Mouse (Mus musculus) lung, postnatal 10 days (tissue): ENCODE results near the gene Zbtb17.

Experiments
- DNase-seq: peaks from one replicate; pipeline ENCODE4 v3.0.0; 2021

Zbtb17 gene

DNA sequence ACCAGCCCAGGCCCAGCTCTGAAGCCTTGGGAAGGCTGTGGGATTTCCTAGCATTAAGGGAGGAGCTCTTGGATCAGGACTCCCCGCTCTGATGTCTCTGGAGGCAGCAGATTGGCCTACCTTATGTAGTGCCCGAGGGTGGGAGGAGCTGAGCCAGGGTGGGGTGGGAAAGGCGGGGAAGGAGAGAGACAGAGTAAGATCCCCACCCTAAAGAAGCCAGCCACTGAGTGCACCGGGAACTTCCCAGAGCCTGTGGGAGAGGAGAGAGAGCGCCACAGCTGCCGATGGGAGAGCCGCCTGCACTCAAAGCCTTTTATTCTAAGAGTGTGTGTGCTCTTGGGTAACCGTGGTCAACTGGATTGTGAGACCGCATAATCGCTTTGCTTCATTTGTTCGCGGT lies 16.6 kb downstream of the Zbtb17 start:
- DNase-seq = no peak

DNA sequence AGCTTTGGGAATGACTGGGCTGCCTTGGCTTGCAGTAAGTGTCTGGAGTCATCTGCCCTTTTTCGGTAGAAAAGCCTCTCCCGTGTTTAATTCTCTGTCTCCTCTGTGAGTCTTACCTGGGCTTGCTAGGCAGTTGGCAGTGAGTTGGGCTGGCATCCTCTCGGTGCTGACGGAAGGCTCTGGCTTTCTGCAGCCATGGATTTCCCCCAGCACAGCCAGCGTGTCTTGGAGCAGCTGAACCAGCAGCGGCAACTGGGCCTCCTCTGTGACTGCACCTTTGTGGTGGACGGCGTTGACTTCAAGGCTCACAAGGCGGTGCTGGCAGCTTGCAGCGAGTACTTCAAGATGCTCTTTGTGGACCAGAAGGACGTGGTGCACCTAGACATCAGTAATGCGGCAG lies 17.1 kb downstream of the Zbtb17 start:
- DNase-seq = no peak

DNA sequence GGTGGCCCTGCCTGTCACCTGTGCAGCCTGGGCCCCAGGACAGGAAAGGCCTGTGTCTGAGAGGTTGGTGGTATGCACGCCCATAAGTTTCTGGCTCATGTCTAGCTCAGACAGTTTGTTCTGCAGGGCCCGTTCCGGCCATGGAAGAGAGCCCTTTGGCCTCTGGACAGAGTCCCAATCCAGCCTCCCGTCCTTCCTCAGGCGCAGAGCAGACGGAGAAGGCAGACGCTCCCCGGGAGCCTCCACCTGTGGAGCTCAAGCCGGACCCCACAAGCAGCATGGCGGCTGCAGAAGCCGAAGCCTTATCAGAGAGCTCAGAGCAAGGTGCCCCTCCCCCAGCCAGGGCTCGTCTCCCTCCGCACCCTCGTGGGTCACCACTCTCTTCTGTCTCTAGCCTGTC lies 19.0 kb downstream of the Zbtb17 start:
- DNase-seq = no peak

DNA sequence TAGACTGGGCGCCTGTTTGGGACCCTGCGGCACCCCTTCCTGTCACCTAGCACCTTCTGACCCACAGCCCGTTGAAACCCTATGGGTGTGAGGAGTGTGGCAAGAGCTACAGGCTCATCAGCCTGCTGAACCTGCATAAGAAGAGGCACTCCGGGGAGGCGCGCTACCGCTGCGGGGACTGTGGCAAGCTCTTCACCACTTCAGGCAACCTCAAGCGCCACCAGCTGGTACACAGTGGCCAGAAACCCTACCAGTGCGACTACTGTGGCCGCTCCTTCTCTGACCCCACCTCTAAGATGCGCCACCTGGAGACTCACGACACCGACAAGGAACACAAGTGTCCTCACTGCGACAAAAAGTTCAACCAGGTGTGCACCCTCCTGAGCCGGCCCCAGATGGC lies 20.3 kb downstream of the Zbtb17 start:
- DNase-seq = no peak

DNA sequence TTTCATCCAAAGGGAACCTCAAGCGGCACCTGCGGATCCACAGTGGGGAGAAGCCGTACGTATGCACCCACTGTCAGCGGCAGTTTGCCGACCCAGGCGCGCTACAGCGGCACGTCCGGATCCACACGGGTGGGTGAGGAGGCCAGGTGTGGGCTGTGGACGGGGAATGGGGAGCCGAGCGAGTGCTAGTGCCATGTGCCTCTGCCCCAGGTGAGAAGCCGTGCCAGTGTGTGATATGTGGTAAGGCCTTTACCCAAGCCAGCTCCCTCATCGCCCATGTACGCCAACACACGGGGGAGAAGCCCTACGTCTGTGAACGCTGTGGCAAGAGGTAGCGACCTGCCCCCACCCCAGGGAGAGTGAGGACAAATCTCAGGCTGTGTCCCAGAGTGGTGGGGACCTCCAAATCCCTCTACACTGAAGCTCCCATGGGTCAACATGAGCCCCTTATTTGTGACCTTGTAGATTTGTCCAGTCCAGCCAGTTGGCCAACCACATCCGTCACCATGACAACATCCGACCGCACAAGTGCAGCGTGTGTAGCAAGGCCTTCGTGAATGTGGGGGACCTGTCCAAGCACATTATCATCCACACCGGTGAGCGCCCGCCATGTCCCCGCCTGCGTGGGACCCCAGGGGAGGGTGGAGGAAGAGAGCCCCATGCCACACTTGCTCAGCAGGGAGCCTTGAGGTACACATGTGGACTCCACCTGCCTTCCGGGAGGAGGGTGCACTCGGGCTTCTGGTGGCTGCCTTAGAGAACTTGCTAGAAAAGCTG lies 21.2 kb downstream of the Zbtb17 start:
- no peak for DNase-seq

DNA sequence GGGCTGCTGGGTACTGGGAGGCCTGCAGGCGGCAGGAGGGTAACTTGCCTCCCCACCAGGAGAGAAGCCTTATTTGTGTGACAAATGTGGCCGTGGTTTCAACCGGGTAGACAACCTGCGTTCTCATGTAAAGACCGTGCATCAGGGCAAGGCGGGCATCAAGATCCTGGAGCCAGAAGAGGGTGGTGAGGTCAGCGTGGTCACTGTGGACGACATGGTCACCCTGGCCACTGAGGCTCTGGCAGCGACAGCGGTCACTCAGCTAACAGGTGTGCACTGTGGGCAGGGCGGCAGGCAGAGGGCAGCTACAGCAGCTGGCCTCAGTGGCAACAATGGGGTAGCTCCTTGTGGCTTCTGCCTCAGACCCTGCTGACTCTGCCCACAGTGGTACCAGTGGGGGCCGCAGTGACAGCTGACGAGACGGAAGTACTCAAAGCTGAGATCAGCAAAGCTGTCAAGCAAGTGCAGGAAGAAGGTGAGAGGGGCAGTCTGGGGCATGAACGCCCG lies 21.9 kb downstream of the Zbtb17 start:
- no peak for DNase-seq

DNA sequence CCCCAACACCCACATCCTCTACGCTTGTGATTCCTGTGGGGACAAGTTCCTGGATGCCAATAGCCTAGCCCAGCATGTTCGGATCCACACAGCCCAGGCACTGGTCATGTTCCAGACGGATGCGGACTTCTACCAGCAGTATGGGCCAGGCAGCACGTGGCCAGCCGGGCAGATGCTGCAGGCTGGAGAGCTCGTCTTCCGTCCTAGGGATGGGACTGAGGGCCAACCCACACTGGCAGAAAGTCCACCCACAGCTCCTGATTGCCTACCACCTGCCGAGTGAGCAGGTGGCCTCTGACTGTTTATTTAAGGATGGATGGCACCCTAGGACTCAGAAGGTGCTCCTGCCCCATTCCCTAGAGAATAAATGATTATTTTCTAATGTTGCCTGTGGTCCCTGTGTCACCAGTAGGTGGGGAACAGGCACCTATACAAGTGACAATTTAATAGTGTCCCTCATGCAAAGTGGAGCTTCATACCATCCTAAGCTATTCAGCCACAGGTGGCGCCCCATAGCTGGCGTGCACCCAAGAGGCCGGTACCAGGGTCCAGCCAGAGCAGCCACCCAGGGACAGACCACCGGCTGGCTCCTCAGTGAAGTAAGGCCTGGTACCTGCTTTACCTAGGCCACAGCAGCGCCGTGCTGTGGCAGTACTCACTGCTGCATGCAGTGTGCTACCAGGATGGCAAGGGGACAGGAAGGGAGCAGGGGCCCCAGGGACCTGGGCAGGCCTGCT lies 22.6 kb downstream of the Zbtb17 start:
- DNase-seq = no peak

DNA sequence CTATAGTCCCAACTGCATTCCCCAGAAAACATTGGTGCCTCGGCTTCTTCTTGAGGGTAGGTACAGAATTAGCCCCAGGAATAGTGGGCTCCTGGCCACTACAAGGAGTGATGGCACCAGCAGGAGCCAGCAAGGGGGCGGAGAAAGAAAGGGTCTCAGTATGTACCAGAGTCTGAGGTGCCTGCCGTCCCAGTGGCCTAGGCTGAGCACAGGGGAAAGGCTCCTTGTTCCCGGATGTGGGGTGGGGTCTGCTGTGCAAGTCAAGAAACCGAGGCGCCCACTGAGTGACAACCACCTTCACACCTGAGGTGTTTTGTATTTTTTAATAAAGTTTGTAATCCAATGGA lies 23.1 kb downstream of the Zbtb17 start:
- DNase-seq = no peak

DNA sequence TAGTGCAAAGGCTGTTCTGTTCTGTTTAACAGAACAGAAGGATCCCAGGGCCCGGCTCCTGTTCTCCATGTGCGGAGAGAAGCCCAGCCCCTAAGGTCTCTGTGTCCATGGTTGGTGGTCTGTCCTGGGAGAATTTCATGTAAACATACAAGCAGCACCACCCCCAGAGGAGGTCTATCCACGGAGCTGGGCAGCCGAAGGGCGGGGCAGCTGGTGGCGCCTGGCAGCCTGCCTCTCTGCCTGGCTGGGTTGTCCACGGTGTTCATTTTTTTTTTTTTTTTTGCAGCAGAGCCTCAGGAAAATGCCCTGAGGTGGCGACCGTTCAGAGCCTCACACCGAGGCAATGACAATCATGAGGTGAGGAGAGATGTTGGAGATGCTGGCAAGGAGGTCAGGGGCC lies 24.1 kb downstream of the Zbtb17 start:
- no peak for DNase-seq

DNA sequence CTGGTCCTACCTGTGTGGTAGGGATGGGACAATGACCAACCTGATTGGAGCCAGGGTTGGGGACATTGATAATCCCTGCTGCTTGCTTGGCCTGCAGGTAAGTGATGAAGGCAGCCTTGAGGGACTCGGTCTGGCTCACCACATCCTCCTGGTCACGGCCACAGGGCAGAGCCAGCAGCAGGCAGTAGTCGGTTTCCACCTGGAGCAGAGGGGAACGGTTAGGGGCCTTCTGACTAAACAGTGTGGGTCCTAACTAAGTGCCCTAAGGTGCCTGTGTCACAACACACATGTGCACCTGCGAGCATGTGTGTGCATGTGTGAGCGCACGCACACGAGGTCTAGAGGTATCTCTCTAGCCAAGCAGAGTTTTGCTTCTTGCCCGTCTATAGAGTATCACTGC lies 24.9 kb downstream of the Zbtb17 start:
- DNase-seq = no peak

DNA sequence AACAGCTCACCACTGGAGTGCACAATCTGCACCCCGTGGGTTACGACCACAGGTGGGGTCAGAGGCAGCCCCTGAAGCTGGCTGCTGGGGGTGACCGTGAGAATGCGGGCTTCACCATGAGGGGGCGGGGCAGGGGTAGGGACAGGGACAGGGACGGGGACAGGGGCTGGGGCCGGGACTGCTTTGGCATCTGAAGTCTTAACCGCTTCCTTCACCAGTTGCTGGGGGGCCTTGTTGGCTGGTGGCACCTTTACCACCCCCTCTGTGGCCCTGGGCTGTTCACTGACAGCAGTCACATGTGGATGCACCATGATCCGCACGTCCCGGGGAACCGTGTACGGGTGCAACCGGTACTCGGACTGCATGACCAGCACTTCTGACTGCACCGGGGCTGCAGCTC lies 27.0 kb downstream of the Zbtb17 start:
- DNase-seq = no peak

DNA sequence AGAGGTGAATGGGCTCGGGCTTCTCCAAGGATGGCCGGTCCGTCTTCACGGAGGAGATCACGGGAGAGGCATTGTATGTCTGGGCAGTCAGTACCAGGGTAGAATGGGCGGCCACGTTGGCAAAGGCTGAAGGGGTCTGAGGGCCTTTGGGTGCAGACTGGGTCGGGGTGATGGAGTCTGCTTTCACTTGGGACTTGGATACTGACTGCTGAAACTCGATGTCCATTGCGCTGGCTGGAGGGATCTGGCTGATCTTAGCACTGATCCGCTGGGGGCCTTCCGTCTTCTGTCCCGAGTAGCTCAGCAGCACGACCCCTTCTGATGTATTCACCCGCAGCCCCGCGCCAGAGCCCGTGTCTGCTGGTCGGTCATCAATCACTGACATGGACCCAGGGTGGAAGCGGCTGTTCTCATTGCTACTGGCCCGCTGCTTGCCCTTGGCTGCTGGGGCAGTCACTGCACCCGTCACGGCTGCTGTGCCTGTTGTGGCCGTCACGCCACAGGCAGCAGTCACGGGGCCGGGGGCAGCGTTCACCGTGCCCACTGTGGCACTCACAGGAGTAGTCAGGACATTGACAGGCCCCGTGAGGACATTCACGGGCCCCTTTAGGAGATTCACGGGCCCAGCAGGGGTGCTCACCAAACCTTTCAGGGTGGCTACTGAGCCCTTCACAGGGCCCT lies 28.3 kb downstream of the Zbtb17 start:
- DNase-seq = no peak

DNA sequence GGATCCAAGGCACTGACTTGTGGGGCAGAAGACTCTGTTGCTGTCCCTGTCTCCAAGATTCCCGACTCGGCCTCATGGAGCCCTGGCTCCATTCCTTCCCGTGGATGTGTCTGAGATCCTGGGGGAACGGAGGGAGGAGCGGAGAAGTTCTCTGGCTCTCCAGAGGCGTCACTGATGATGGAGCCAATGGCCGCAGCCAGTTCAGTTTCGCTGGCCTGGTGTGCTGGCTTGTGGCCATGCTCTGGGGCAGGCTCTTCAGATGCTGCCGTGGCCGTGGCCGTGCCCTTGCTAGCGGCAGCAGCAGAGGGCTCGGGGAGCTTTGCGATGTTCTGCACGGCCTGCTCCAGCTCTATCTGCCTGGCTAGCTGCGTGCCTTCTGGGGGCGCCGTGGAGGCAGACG lies 30.0 kb downstream of the Zbtb17 start:
- DNase-seq = peak; percentile 54

DNA sequence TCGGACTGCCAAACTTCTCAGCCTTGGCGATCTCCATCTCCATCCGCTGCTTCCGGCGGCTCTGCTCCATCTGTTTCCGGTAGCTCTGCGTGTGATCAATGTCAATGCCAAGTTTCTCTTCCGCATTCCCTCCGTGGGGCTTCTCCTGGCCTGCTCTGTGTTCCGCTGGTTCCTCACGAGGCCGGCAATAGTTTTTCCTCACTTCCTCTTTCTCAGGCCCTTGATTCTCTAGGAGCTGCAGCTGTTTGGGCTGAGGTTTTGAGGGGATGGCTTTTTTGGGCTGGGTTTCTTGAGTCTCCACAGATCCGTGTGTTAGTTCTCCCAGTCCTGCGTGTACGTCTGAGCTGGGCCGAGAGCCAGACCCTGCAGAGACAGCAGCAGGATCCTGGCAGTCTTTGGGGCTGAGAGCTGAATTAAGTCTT lies 33.2 kb downstream of the Zbtb17 start:
- peak; percentile 82 for DNase-seq

DNA sequence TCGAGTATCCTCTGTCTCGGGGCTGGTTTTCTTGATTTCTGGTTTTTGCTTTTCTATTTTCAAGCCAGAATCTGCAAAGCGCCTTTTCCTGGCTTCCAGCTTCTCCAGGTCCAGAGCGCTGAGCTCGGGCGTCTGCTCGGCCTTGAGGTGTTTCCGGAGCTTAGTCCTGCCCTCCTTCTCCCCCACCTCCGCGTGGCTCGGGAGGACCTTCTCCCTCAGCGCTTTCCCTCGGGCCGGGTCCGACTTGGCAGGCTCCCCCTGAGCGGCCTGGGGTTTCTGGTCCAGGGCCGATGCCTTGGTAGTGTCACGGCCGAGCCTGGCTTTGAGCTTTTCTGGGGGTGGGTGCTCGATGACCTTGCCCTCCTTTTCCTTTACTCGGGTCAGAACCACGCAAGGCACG lies 33.8 kb downstream of the Zbtb17 start:
- DNase-seq = peak; percentile 32

DNA sequence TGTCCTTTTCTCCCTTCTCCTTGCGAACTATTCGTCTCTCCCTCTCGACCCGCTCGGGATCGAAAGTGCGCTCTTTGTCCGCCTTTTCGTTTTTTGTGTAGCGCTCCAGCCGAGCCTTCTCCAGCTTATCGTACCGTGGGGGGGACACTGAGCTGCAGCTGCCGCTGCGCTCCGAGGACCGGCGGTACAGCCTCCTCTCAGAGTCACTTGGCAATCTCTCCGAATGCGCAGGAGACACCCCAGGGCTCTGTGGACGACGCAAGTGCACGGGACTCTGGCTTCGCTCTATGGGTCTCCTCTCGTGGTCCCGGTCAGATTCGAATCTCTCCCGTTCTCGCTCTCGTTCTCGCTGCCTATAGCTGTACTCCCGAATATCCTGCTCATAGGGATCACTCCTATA lies 34.3 kb downstream of the Zbtb17 start:
- no peak for DNase-seq

DNA sequence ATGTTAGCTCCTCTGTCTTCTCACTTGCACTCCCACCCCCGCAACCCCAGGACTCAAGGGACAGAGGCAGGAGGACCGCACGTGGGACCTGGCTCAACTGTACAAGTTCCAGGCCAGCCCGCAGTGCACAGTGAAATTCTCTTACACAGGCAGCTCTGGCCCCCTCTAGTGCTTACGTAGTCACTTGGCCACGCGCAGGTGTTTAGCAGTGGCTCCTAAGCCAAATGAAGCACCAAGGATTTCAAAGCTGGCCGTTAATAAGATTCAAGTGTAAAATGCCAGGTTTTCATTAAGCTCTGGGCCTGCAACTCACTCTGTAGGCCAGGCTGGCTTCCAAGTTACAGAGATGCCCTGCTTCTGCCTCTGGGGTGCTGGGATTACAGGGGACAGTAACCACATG lies 35.0 kb downstream of the Zbtb17 start:
- DNase-seq = no peak

DNA sequence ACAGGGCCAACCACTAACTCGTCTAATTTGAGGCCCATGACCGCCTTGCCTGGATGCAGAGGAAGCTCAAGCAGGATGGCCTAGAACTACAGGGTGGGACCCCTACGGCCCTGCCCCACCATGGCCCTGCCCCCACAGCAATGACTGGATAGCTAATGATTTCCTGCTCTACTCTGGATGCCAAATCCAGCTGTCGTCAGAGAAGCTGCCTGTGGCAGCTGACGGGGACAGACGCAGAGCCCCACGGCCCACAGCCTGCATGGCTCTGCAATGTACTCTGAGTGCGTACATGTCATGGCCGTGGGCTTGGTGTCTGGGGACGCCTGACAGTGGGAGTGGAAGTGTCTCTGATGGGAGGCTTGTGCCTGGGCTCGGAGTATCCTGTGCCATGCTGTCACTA lies 39.6 kb downstream of the Zbtb17 start:
- peak; percentile 52 for DNase-seq

DNA sequence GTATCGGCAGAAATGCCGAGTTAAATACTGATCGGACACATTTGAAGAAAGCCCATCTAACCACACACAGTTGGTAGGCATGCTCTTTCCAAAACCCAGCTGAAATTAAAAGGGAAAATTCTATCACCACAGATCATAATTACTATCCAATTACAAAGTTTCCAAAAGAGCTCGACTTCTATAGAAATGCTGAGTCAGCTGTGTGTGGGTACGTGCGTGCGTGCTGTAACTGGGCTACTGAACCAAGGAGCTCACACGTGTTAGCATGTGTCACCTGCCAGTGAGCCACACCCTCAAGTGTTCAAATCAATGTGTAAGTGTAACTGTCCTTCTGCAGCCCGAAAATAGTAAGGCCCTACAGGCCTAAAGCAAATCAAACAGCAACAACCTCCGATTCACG lies 43.1 kb downstream of the Zbtb17 start:
- no peak for DNase-seq

DNA sequence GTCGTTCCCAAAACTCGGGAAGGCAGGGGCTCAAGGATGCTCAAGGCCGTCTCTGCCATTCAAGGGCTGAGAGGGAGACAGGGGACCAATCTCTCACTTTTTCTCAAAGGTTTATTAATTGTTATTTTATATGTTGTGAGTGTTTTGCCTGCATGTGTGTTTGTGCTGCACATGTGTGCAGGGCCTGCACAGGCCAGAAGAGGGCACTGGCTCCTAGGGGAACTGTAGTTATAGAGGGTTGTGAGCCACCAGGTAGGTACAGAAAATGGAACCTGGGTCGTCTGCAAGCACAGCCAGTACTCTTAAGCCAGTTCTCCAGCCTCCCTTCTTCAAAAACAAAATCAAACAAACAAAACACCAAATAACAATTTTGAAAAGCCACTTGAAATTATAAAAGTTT lies 44.2 kb downstream of the Zbtb17 start:
- DNase-seq = peak; percentile 32

DNA sequence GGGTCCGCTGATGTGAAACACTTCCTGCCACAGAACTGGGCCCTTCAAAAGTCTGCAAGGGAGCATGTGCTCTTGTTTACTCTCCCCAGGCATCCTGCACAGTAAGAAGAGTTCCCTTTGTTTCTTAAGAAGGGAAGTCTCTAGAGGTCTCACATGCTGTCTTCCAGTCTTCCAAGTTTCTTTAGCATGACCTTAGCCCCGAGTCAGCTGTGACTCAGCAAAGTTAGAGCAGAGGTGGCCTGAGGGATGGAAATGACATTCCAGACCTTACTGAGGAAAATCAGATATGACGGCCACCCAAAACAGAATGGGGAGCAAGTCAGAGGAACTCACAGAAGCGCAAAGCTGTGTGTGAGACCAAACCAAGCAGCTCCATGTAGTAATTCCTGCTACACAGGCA lies 56.2 kb downstream of the Zbtb17 start:
- DNase-seq = no peak

DNA sequence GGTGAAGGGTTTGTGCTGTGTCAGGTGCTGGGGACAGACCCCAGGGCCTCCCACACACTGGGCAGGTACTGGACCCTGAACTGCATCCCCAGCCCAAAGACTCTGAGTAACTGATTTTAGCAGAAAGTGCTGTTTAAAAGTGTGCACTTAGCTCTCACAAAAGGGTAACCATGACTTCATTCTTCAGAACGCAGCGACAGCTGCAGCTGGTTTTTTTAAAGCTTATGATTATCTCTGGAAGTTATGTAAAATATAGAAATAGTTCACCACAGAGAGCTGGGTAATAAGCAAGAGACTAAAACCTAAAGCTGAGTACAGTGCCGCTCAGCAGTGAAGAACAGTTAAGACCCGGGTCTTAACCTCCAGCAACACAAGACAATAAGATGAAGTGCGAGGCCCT lies 56.6 kb downstream of the Zbtb17 start:
- DNase-seq = no peak

DNA sequence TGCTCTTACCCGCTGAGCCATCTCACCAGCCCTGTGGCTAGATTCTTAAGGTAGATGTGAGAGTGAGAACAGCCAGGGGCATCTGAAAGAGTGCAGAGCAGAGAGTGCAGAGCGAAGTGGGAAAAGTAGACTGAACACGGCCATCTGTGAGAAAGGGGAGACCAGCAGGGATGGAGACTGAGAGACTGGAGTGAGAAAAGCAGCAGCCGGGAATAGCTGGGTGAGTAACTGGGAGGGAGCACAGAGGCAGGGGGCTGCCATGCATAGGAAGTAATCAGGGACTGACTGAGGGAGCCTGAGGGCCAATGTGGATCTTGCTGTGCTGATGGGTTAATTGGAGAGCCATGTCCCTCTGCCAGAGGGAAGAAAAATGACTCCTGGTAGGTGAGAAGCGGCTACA lies 58.3 kb downstream of the Zbtb17 start:
- DNase-seq = no peak

DNA sequence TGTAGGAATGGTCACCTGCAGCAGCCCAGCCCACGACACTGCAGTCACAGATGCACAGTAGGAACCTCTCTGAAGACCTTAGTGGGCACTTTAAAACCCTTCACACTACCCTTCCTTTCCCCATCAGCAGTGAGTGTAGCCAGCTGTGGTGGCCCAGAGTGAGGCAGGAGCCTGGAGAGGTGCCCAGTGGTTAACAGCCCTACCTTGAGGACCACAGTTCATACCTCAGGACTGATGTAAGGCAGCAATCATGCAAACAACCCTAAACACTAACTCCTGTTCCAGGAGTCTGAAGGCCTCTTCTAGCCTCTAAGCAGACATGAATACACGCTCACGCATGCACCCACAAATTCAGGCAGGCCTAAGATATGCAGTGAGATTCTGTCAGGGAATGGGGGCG lies 60.0 kb downstream of the Zbtb17 start:
- peak; percentile 19 for DNase-seq
